Mouse (Mus musculus): ENCODE data around the gene Ptprj. TPM values are rescaled to one million over a fixed set of nuclear protein-coding genes. Genes with fewer than 3 reads are reported as not detected.

Ptprj gene
- polyA plus RNA-seq, 1 experiment from 2014 or later: 1.1 TPM

GRCm38 (mm10) chr2:90613006-90613405 is 32.6 kb upstream of the Ptprj start:
- no peak overlapping the region for H3K4me2 ChIP-seq (ENCODE audit: low read depth, low read length)
- no peak overlapping the region for H3K9ac ChIP-seq (ENCODE audit: low read length)
- H3K4me3 ChIP-seq (ENCODE audit: low read length): no peak overlapping the region
- no peak overlapping the region for H3K27ac ChIP-seq (ENCODE audit: low read length)
- no peaks in the 10 kb centered on the region for H3K36me3 ChIP-seq (ENCODE audit: control insufficient read depth, insufficient read depth)
- no peaks in the 10 kb centered on the region for H3K9me3 ChIP-seq (replicated peaks; ENCODE audit: control insufficient read depth, low read length)
- 83% methylated on average over 2 of the region's 2 CpGs for WGBS
- no peak for ATAC-seq (replicated peaks; ENCODE audit: extremely low read depth, insufficient read depth, low FRiP score)
- no peaks in the 10 kb centered on the region for H3K4me1 ChIP-seq (ENCODE audit: control insufficient read depth, insufficient read depth, low read length)
- no peaks in the 10 kb centered on the region for H3K27me3 ChIP-seq (ENCODE audit: control insufficient read depth, insufficient read depth, low read length)

GRCm38 (mm10) chr2:90611959-90612571 is 31.6 kb upstream of the Ptprj start:
- 69% methylated on average over 10 of the region's 10 CpGs for WGBS
- Histone ChIP-seq H3K9ac (ENCODE audit: low read length) (no peak overlapping the region), H3K27me3 (ENCODE audit: control insufficient read depth, insufficient read depth, low read length) (no peaks in the 10 kb centered on the region), H3K4me3 (ENCODE audit: low read length) (no peak overlapping the region), H3K9me3 (replicated peaks; ENCODE audit: control insufficient read depth, low read length) (no peaks in the 10 kb centered on the region), H3K4me2 (ENCODE audit: low read depth, low read length) (no peak overlapping the region), H3K4me1 (ENCODE audit: control insufficient read depth, insufficient read depth, low read length) (no peaks in the 10 kb centered on the region), H3K36me3 (ENCODE audit: control insufficient read depth, insufficient read depth) (no peaks in the 10 kb centered on the region), H3K27ac (ENCODE audit: low read length) (no peak overlapping the region)
- ATAC-seq (replicated peaks; ENCODE audit: extremely low read depth, insufficient read depth, low FRiP score): peak; percentile 76

- no peak for ATAC-seq (replicated peaks; ENCODE audit: extremely low read depth, insufficient read depth, low FRiP score)
- Histone ChIP-seq H3K4me2 (ENCODE audit: low read depth, low read length) (no peak overlapping the region), H3K9me3 (replicated peaks; ENCODE audit: control insufficient read depth, low read length) (no peaks in the 10 kb centered on the region), H3K4me3 (ENCODE audit: low read length) (no peak overlapping the region), H3K27ac (ENCODE audit: low read length) (no peak overlapping the region), H3K36me3 (ENCODE audit: control insufficient read depth, insufficient read depth) (no peaks in the 10 kb centered on the region), H3K9ac (ENCODE audit: low read length) (no peak overlapping the region), H3K4me1 (ENCODE audit: control insufficient read depth, insufficient read depth, low read length) (no peaks in the 10 kb centered on the region), H3K27me3 (ENCODE audit: control insufficient read depth, insufficient read depth, low read length) (no peaks in the 10 kb centered on the region)
- WGBS: 92% methylated on average over 3 of the region's 3 CpGs
Measured at GRCm38 (mm10) chr2:90601056-90601455, 20.6 kb upstream of the Ptprj start.

GRCm38 (mm10) chr2:90588141-90588540 is 7.7 kb upstream of the Ptprj start:
- Histone ChIP-seq H3K4me1 (ENCODE audit: control insufficient read depth, insufficient read depth, low read length) (no peaks in the 10 kb centered on the region), H3K4me2 (ENCODE audit: low read depth, low read length) (no peak overlapping the region), H3K27ac (ENCODE audit: low read length) (no peak overlapping the region), H3K27me3 (ENCODE audit: control insufficient read depth, insufficient read depth, low read length) (no peaks in the 10 kb centered on the region), H3K9ac (ENCODE audit: low read length) (no peak overlapping the region), H3K36me3 (ENCODE audit: control insufficient read depth, insufficient read depth) (no peaks in the 10 kb centered on the region), H3K9me3 (replicated peaks; ENCODE audit: control insufficient read depth, low read length) (0 out of 2 replicates have a peak, but pooled peaks cover 3% of the 10 kb centered on the region), H3K4me3 (ENCODE audit: low read length) (no peak overlapping the region)
- WGBS: 63% methylated on average over 1 of the region's 1 CpGs
- ATAC-seq (replicated peaks; ENCODE audit: extremely low read depth, insufficient read depth, low FRiP score): no peak

- peaks cover 5% of the 10 kb centered on the region for H3K4me1 ChIP-seq (ENCODE audit: control insufficient read depth, insufficient read depth, low read length)
- no peak overlapping the region for H3K4me3 ChIP-seq (ENCODE audit: low read length)
- no peak for ATAC-seq (replicated peaks; ENCODE audit: extremely low read depth, insufficient read depth, low FRiP score)
- H3K4me2 ChIP-seq (ENCODE audit: low read depth, low read length): no peak overlapping the region
- H3K27ac ChIP-seq (ENCODE audit: low read length): no peak overlapping the region
- no peaks in the 10 kb centered on the region for H3K27me3 ChIP-seq (ENCODE audit: control insufficient read depth, insufficient read depth, low read length)
- H3K36me3 ChIP-seq (ENCODE audit: control insufficient read depth, insufficient read depth): no peaks in the 10 kb centered on the region
- H3K9ac ChIP-seq (ENCODE audit: low read length): no peak overlapping the region
- 0 out of 2 replicates have a peak, but pooled peaks cover 3% of the 10 kb centered on the region for H3K9me3 ChIP-seq (replicated peaks; ENCODE audit: control insufficient read depth, low read length)
- WGBS: 59% methylated on average over 4 of the region's 4 CpGs
Measured at GRCm38 (mm10) chr2:90584506-90584905, 4.1 kb upstream of the Ptprj start.

GRCm38 (mm10) chr2:90583628-90584131 is 3.2 kb upstream of the Ptprj start:
- 27% methylated on average over 5 of the region's 5 CpGs for WGBS
- no peak overlapping the region for H3K4me3 ChIP-seq (ENCODE audit: low read length)
- H3K27ac ChIP-seq (ENCODE audit: low read length): no peak overlapping the region
- 0 out of 2 replicates have a peak, but pooled peaks cover 3% of the 10 kb centered on the region for H3K9me3 ChIP-seq (replicated peaks; ENCODE audit: control insufficient read depth, low read length)
- ATAC-seq (replicated peaks; ENCODE audit: extremely low read depth, insufficient read depth, low FRiP score): no peak
- H3K9ac ChIP-seq (ENCODE audit: low read length): no peak overlapping the region
- H3K36me3 ChIP-seq (ENCODE audit: control insufficient read depth, insufficient read depth): no peaks in the 10 kb centered on the region
- H3K4me2 ChIP-seq (ENCODE audit: low read depth, low read length): no peak overlapping the region
- no peaks in the 10 kb centered on the region for H3K27me3 ChIP-seq (ENCODE audit: control insufficient read depth, insufficient read depth, low read length)
- peaks cover 8% of the 10 kb centered on the region for H3K4me1 ChIP-seq (ENCODE audit: control insufficient read depth, insufficient read depth, low read length)

GRCm38 (mm10) chr2:90582814-90583213 is 2.4 kb upstream of the Ptprj start:
- no peak for ATAC-seq (replicated peaks; ENCODE audit: extremely low read depth, insufficient read depth, low FRiP score)
- 55% methylated on average over 2 of the region's 2 CpGs for WGBS

GRCm38 (mm10) chr2:90582311-90582710 is 1.9 kb upstream of the Ptprj start:
- no peak overlapping the region for H3K9ac ChIP-seq (ENCODE audit: low read length)
- H3K4me1 ChIP-seq (ENCODE audit: control insufficient read depth, insufficient read depth, low read length): peaks cover 8% of the 10 kb centered on the region
- H3K4me3 ChIP-seq (ENCODE audit: low read length): no peak overlapping the region
- H3K9me3 ChIP-seq (replicated peaks; ENCODE audit: control insufficient read depth, low read length): 0 out of 2 replicates have a peak, but pooled peaks cover 3% of the 10 kb centered on the region
- no peak overlapping the region for H3K4me2 ChIP-seq (ENCODE audit: low read depth, low read length)
- H3K27ac ChIP-seq (ENCODE audit: low read length): no peak overlapping the region
- 74% methylated on average over 4 of the region's 4 CpGs for WGBS
- no peaks in the 10 kb centered on the region for H3K36me3 ChIP-seq (ENCODE audit: control insufficient read depth, insufficient read depth)
- H3K27me3 ChIP-seq (ENCODE audit: control insufficient read depth, insufficient read depth, low read length): no peaks in the 10 kb centered on the region
- ATAC-seq (replicated peaks; ENCODE audit: extremely low read depth, insufficient read depth, low FRiP score): no peak

More at GRCm38 (mm10) chr2:90582814-90583213, 2.4 kb upstream of the Ptprj start:
- Histone ChIP-seq H3K9me3 (replicated peaks; ENCODE audit: control insufficient read depth, low read length) (0 out of 2 replicates have a peak, but pooled peaks cover 3% of the 10 kb centered on the region), H3K36me3 (ENCODE audit: control insufficient read depth, insufficient read depth) (no peaks in the 10 kb centered on the region), H3K4me1 (ENCODE audit: control insufficient read depth, insufficient read depth, low read length) (peaks cover 8% of the 10 kb centered on the region), H3K9ac (ENCODE audit: low read length) (no peak overlapping the region), H3K27ac (ENCODE audit: low read length) (no peak overlapping the region), H3K4me3 (ENCODE audit: low read length) (no peak overlapping the region), H3K27me3 (ENCODE audit: control insufficient read depth, insufficient read depth, low read length) (no peaks in the 10 kb centered on the region), H3K4me2 (ENCODE audit: low read depth, low read length) (no peak overlapping the region)

GRCm38 (mm10) chr2:90581796-90582125 is 1.3 kb upstream of the Ptprj start:
- Histone ChIP-seq H3K4me1 (ENCODE audit: control insufficient read depth, insufficient read depth, low read length) (peaks cover 8% of the 10 kb centered on the region), H3K27ac (ENCODE audit: low read length) (no peak overlapping the region), H3K9me3 (replicated peaks; ENCODE audit: control insufficient read depth, low read length) (0 out of 2 replicates have a peak, but pooled peaks cover 3% of the 10 kb centered on the region), H3K9ac (ENCODE audit: low read length) (no peak overlapping the region), H3K36me3 (ENCODE audit: control insufficient read depth, insufficient read depth) (no peaks in the 10 kb centered on the region), H3K4me2 (ENCODE audit: low read depth, low read length) (no peak overlapping the region), H3K4me3 (ENCODE audit: low read length) (no peak overlapping the region), H3K27me3 (ENCODE audit: control insufficient read depth, insufficient read depth, low read length) (no peaks in the 10 kb centered on the region)
- no peak for ATAC-seq (replicated peaks; ENCODE audit: extremely low read depth, insufficient read depth, low FRiP score)
- 65% methylated on average over 1 of the region's 1 CpGs for WGBS

Measured in heart, embryonic 16.5 days (tissue).